Mouse (Mus musculus): ENCODE data around the gene Dnm3. TPM values are rescaled to one million over a fixed set of nuclear protein-coding genes. Genes with fewer than 3 reads are reported as not detected.

Gene Dnm3
- total and polyA plus RNA-seq, 3 experiments = not detected

- TF ChIP-seq ETS1 (IDR thresholded peaks at IDR 0.05; ENCODE audit: low read depth, low read length) = no peak
- Histone ChIP-seq H3K27me3 (ENCODE audit: control insufficient read depth in 1 of 2, insufficient read depth in 2 of 2, low read length in 2 of 2) (no peaks in the 10 kb centered on the region; a peak in 1 of 4 replicates), H3K9me3 (replicated peaks; ENCODE audit: insufficient read depth, low read length) (no peaks in the 10 kb centered on the region), H3K27ac (ENCODE audit: control insufficient read depth, low read depth, low read length) (no peak overlapping the region), H3K36me3 (ENCODE audit: control insufficient read depth in 1 of 2, insufficient read depth in 2 of 2, low read length in 2 of 2) (no peaks in the 10 kb centered on the region), H3K9ac (ENCODE audit: control insufficient read depth, low read depth, low read length, poor library complexity, severe bottlenecking) (no peak overlapping the region), H3K4me1 (ENCODE audit: control insufficient read depth in 1 of 2, insufficient read depth in 2 of 2, low read length in 2 of 2) (no peaks in the 10 kb centered on the region), H3K79me2 (ENCODE audit: control insufficient read depth, insufficient read depth, low read length, poor library complexity) (no peaks in the 10 kb centered on the region), H3K4me3 (ENCODE audit: control insufficient read depth in 1 of 2, insufficient read depth in 1 of 2, low read depth in 2 of 2, low read length in 2 of 2) (no peak overlapping the region)
- no peak for DNase-seq (ENCODE audit: low read depth, low spot score)
Observed at GRCm38 (mm10) chr1:162156873-162157272, 321.0 kb downstream of the Dnm3 start.

DNA sequence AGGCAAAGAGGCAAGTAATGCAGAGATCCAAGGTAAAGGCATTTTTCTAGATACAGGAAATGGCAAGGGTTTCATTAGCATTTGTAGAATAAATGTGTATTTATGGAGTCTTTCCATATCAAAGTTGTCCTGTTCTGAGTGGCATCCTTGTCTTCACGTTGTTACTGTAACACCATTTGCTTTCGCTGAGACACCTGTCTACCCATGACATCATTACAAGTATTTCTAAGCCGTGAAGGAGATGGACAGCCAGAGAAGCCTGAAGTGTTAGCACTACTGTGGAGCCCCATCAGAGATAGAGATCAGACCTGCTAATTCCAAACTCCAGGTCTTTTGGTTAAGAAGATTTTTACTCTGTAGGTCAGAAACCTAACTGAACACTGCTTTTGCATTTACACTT, 322.3 kb downstream of the Dnm3 start:
- Histone ChIP-seq H3K4me3 (ENCODE audit: control insufficient read depth in 1 of 2, insufficient read depth in 1 of 2, low read depth in 2 of 2, low read length in 2 of 2) (no peak overlapping the region), H3K9ac (ENCODE audit: control insufficient read depth, low read depth, low read length, poor library complexity, severe bottlenecking) (no peak overlapping the region), H3K79me2 (ENCODE audit: control insufficient read depth, insufficient read depth, low read length, poor library complexity) (no peaks in the 10 kb centered on the region), H3K27me3 (ENCODE audit: control insufficient read depth in 1 of 2, insufficient read depth in 2 of 2, low read length in 2 of 2) (no peaks in the 10 kb centered on the region; a peak in 1 of 4 replicates), H3K36me3 (ENCODE audit: control insufficient read depth in 1 of 2, insufficient read depth in 2 of 2, low read length in 2 of 2) (no peaks in the 10 kb centered on the region), H3K27ac (ENCODE audit: control insufficient read depth, low read depth, low read length) (no peak overlapping the region), H3K9me3 (replicated peaks; ENCODE audit: insufficient read depth, low read length) (no peaks in the 10 kb centered on the region), H3K4me1 (ENCODE audit: control insufficient read depth in 1 of 2, insufficient read depth in 2 of 2, low read length in 2 of 2) (no peaks in the 10 kb centered on the region)
- DNase-seq (ENCODE audit: low read depth, low spot score) = no peak
- no peak for TF ChIP-seq UBTF (IDR thresholded peaks at IDR 0.05; ENCODE audit: borderline replicate concordance, insufficient read depth, low read depth, low read length)
- no peak for TF ChIP-seq TCF12 (IDR thresholded peaks at IDR 0.05; ENCODE audit: low read depth, low read length)
- TF ChIP-seq MYB (IDR thresholded peaks at IDR 0.05; ENCODE audit: low read depth, low read length) = no peak
- TF ChIP-seq MYC (IDR thresholded peaks at IDR 0.05; ENCODE audit: low read depth, low read length) = no peak
- TF ChIP-seq E2F4 (IDR thresholded peaks at IDR 0.05; ENCODE audit: borderline replicate concordance, low read depth, low read length) = no peak
- TF ChIP-seq CHD2 (IDR thresholded peaks at IDR 0.05; ENCODE audit: low read length) = no peak
- no peak for TF ChIP-seq SMC3 (IDR thresholded peaks at IDR 0.05; ENCODE audit: low read depth, low read length)
- TF ChIP-seq MAFK (IDR thresholded peaks at IDR 0.05; ENCODE audit: borderline replicate concordance, low read depth, low read length) = no peak
- TF ChIP-seq ELF1 (IDR thresholded peaks at IDR 0.05; ENCODE audit: low read depth, low read length) = no peak
- no peak for TF ChIP-seq GATA1 (IDR thresholded peaks at IDR 0.05; ENCODE audit: low read depth, low read length)
- no peak for TF ChIP-seq MAZ (IDR thresholded peaks at IDR 0.05; ENCODE audit: low read depth, low read length)
- no peak for TF ChIP-seq CTCF (IDR thresholded peaks at IDR 0.05 in 2 of 3, conservative IDR thresholded peaks at IDR 0.05 in 1 of 3; ENCODE audit: control insufficient read depth in 1 of 3, insufficient read depth in 1 of 3, low read depth in 2 of 3, low read length in 3 of 3, poor library complexity in 1 of 3, severe bottlenecking in 1 of 3)
- TF ChIP-seq HCFC1 (IDR thresholded peaks at IDR 0.05; ENCODE audit: low read depth, low read length) = no peak
- TF ChIP-seq MAX (IDR thresholded peaks at IDR 0.05; ENCODE audit: low read length) = no peak
- TF ChIP-seq ETS1 (IDR thresholded peaks at IDR 0.05; ENCODE audit: low read depth, low read length) = no peak
- no peak for TF ChIP-seq SIN3A (IDR thresholded peaks at IDR 0.05; ENCODE audit: low read length)
- TF ChIP-seq NELFE (IDR thresholded peaks at IDR 0.05; ENCODE audit: low read depth, low read length) = no peak
- TF ChIP-seq ZMIZ1 (IDR thresholded peaks at IDR 0.05; ENCODE audit: low read depth, low read length) = no peak
